Mouse (Mus musculus) CH12.LX (cell line): ENCODE data around the gene Clock. TPM values are rescaled to one million over a fixed set of nuclear protein-coding genes. Genes with fewer than 3 reads are reported as not detected.

ENCODE experiments used
- DNase-seq: peaks from one replicate; pipeline ENCODE4 v3.0.0-alpha.2; 2013; ENCODE audit errors: extremely low read depth
- H3K27ac ChIP-seq: 2 replicates; pipeline ENCODE4 v1.5.1; 2012; ENCODE audit warnings: low read depth, mild to moderate bottlenecking, control low read depth, moderate library complexity; ENCODE audit not compliant: insufficient read depth
- H3K27me3 ChIP-seq: replicated peaks from 2 replicates; pipeline ENCODE3; 2012; ENCODE audit warnings: inconsistent platforms
- H3K36me3 ChIP-seq, 2 experiments: replicated peaks in 1 of 2; 2 replicates each; pipeline versions ENCODE3 to v1.6.1; 2012; ENCODE audit warnings: inconsistent platforms in 1 of 2, low read length in 1 of 2, mild to moderate bottlenecking in 1 of 2, mixed read lengths in 1 of 2, moderate library complexity in 1 of 2; ENCODE audit not compliant: control insufficient read depth in 1 of 2, insufficient read depth in 1 of 2
- H3K4me1 ChIP-seq, 2 experiments: 2 replicates each; pipeline ENCODE4 v1.6.1; 2012; ENCODE audit warnings: inconsistent platforms in 1 of 2, moderate library complexity in 1 of 2; ENCODE audit not compliant: insufficient read depth in 2 of 2, control insufficient read depth in 1 of 2
- H3K4me2 ChIP-seq: 2 replicates; pipeline ENCODE4 v1.6.1; 2012; ENCODE audit warnings: low read depth, mild to moderate bottlenecking, control low read depth; ENCODE audit not compliant: poor library complexity, insufficient read depth, severe bottlenecking
- H3K4me3 ChIP-seq, 3 experiments: fragments of 150-350 bp in 1 of 3; sonication (generic) in 1 of 3; replicated peaks in 1 of 3; 2 replicates each; pipeline versions ENCODE3 to v1.5.1; 2011 to 2012; ENCODE audit warnings: low read depth in 2 of 3, low read length in 2 of 3, mild to moderate bottlenecking in 2 of 3, moderate library complexity in 2 of 3, control low read depth in 1 of 3, improper control_type of control experiment in 1 of 3, inconsistent platforms in 1 of 3, mixed read lengths in 1 of 3; ENCODE audit not compliant: poor library complexity in 1 of 3
- H3K79me2 ChIP-seq: replicated peaks from 2 replicates; pipeline ENCODE4 v1.6.1; 2012; ENCODE audit warnings: mild to moderate bottlenecking, moderate library complexity; ENCODE audit not compliant: control insufficient read depth, poor library complexity, insufficient read depth, severe bottlenecking; ENCODE audit errors: extremely low read depth
- H3K9ac ChIP-seq: 2 replicates; pipeline ENCODE4 v1.6.1; 2012; ENCODE audit warnings: low read depth, mild to moderate bottlenecking, control low read depth, moderate library complexity; ENCODE audit not compliant: insufficient read depth
- H3K9me3 ChIP-seq: replicated peaks from 2 replicates; pipeline ENCODE3; 2012; ENCODE audit warnings: low read length, inconsistent platforms, mixed read lengths
- BHLHE40 ChIP-seq: IDR thresholded peaks from 2 replicates; pipeline ENCODE4 v1.6.1; 2011; ENCODE audit warnings: mild to moderate bottlenecking, low read depth, low read length, improper control_type of control experiment
- CHD1 ChIP-seq: IDR thresholded peaks from 2 replicates; pipeline ENCODE4 v1.6.1; 2012; ENCODE audit warnings: low read depth, low read length, improper control_type of control experiment, inconsistent platforms
- CHD2 ChIP-seq: IDR thresholded peaks from 2 replicates; pipeline ENCODE4 v1.6.1; 2011; ENCODE audit warnings: low read length, improper control_type of control experiment
- CTCF ChIP-seq, 2 experiments: IDR thresholded peaks in 1 of 2; conservative IDR thresholded peaks in 1 of 2; 2 replicates each; pipeline ENCODE4 v1.5.1; 2011 to 2012; ENCODE audit warnings: low read depth in 2 of 2, low read length in 2 of 2, improper control_type of control experiment in 1 of 2, inconsistent platforms in 1 of 2, mild to moderate bottlenecking in 1 of 2, moderate library complexity in 1 of 2
- E2F4 ChIP-seq: IDR thresholded peaks from 2 replicates; pipeline ENCODE4 v1.6.1; 2011; ENCODE audit warnings: low read depth, low read length, improper control_type of control experiment; ENCODE audit not compliant: insufficient replicate concordance
- ELF1 ChIP-seq: IDR thresholded peaks from 2 replicates; pipeline ENCODE4 v1.6.1; 2014; ENCODE audit warnings: low read depth, mild to moderate bottlenecking, inconsistent platforms, low read length, improper control_type of control experiment
- EP300 ChIP-seq: IDR thresholded peaks from 2 replicates; pipeline ENCODE4 v1.6.1; 2011; ENCODE audit warnings: low read length, improper control_type of control experiment
- ETS1 ChIP-seq: conservative IDR thresholded peaks from 2 replicates; pipeline ENCODE4 v1.6.1; 2012; ENCODE audit warnings: low read depth, mild to moderate bottlenecking, inconsistent platforms, low read length, improper control_type of control experiment, moderate library complexity
- GABPA ChIP-seq: IDR thresholded peaks from 2 replicates; pipeline ENCODE4 v1.6.1; 2012; ENCODE audit warnings: low read depth, low read length, improper control_type of control experiment, inconsistent platforms; ENCODE audit not compliant: insufficient replicate concordance
- HCFC1 ChIP-seq: IDR thresholded peaks from 2 replicates; pipeline ENCODE4 v1.6.1; 2012; ENCODE audit warnings: low read depth, mild to moderate bottlenecking, inconsistent platforms, low read length, improper control_type of control experiment
- IRF4 ChIP-seq: IDR thresholded peaks from 2 replicates; pipeline ENCODE4 v1.6.1; 2014; ENCODE audit warnings: low read depth, mild to moderate bottlenecking, inconsistent platforms, low read length, improper control_type of control experiment
- JUN ChIP-seq: IDR thresholded peaks from 2 replicates; pipeline ENCODE4 v1.6.1; 2011; ENCODE audit warnings: low read depth, mild to moderate bottlenecking, low read length, improper control_type of control experiment, moderate library complexity; ENCODE audit not compliant: insufficient read depth
- JUND ChIP-seq: conservative IDR thresholded peaks from 2 replicates; pipeline ENCODE4 v1.6.1; 2011; ENCODE audit warnings: low read depth, low read length, improper control_type of control experiment
- KAT2A ChIP-seq: IDR thresholded peaks from 2 replicates; pipeline ENCODE4 v1.6.1; 2012; ENCODE audit warnings: low read length, improper control_type of control experiment, inconsistent platforms; ENCODE audit not compliant: insufficient replicate concordance
- MAFK ChIP-seq: IDR thresholded peaks from 2 replicates; pipeline ENCODE4 v1.6.1; 2011; ENCODE audit warnings: low read length, improper control_type of control experiment; ENCODE audit not compliant: insufficient replicate concordance
- MAX ChIP-seq: IDR thresholded peaks from 2 replicates; pipeline ENCODE4 v1.6.1; 2011; ENCODE audit warnings: low read length, improper control_type of control experiment
- MAZ ChIP-seq: IDR thresholded peaks from 2 replicates; pipeline ENCODE4 v1.6.1; 2012; ENCODE audit warnings: low read depth, mild to moderate bottlenecking, inconsistent platforms, low read length, improper control_type of control experiment, moderate library complexity
- MEF2A ChIP-seq: IDR thresholded peaks from 2 replicates; pipeline ENCODE4 v1.6.1; 2014; ENCODE audit warnings: low read depth, mild to moderate bottlenecking, inconsistent platforms, low read length, improper control_type of control experiment, borderline replicate concordance
- MXI1 ChIP-seq: IDR thresholded peaks from 2 replicates; pipeline ENCODE4 v1.6.1; 2011; ENCODE audit warnings: mild to moderate bottlenecking, low read depth, low read length, improper control_type of control experiment
- MYC ChIP-seq: IDR thresholded peaks from 2 replicates; pipeline ENCODE4 v1.6.1; 2011; ENCODE audit warnings: low read depth, mild to moderate bottlenecking, improper control_type of control experiment, low read length
- NELFE ChIP-seq: IDR thresholded peaks from 2 replicates; pipeline ENCODE4 v1.6.1; 2011; ENCODE audit warnings: low read depth, low read length, improper control_type of control experiment
- NRF1 ChIP-seq: IDR thresholded peaks from 2 replicates; pipeline ENCODE4 v1.6.1; 2014; ENCODE audit warnings: low read depth, mild to moderate bottlenecking, inconsistent platforms, low read length, improper control_type of control experiment, moderate library complexity
- PAX5 ChIP-seq: IDR thresholded peaks from 2 replicates; pipeline ENCODE4 v1.6.1; 2012; ENCODE audit warnings: low read length, inconsistent platforms, mixed read lengths
- POLR2A ChIP-seq: IDR thresholded peaks from 2 replicates; pipeline ENCODE4 v1.6.1; 2011; ENCODE audit warnings: low read depth, mild to moderate bottlenecking, improper control_type of control experiment, low read length
- POLR2AphosphoS2 ChIP-seq: IDR thresholded peaks from 2 replicates; pipeline ENCODE4 v1.6.1; 2011; ENCODE audit warnings: low read depth, low read length, improper control_type of control experiment
- RAD21 ChIP-seq: IDR thresholded peaks from 2 replicates; pipeline ENCODE4 v1.6.1; 2011; ENCODE audit warnings: low read depth, mild to moderate bottlenecking, low read length, improper control_type of control experiment, moderate library complexity
- RCOR1 ChIP-seq: conservative IDR thresholded peaks from 2 replicates; pipeline ENCODE4 v1.6.1; 2012; ENCODE audit warnings: low read depth, mild to moderate bottlenecking, inconsistent platforms, low read length, improper control_type of control experiment
- SIN3A ChIP-seq: IDR thresholded peaks from 2 replicates; pipeline ENCODE4 v1.6.1; 2012; ENCODE audit warnings: low read length, improper control_type of control experiment, inconsistent platforms
- SMC3 ChIP-seq: IDR thresholded peaks from 2 replicates; pipeline ENCODE4 v1.6.1; 2011; ENCODE audit warnings: low read depth, low read length, improper control_type of control experiment
- TBP ChIP-seq: conservative IDR thresholded peaks from 2 replicates; pipeline ENCODE4 v1.6.1; 2011; ENCODE audit warnings: low read depth, low read length, improper control_type of control experiment
- TCF12 ChIP-seq: IDR thresholded peaks from 2 replicates; pipeline ENCODE4 v1.6.1; 2014; ENCODE audit warnings: low read depth, mild to moderate bottlenecking, inconsistent platforms, low read length, improper control_type of control experiment
- UBTF ChIP-seq: IDR thresholded peaks from 2 replicates; pipeline ENCODE4 v1.6.1; 2012; ENCODE audit warnings: low read depth, mild to moderate bottlenecking, inconsistent platforms, low read length, improper control_type of control experiment, moderate library complexity
- USF1 ChIP-seq: IDR thresholded peaks from 2 replicates; pipeline ENCODE4 v1.6.1; 2014; ENCODE audit warnings: low read depth, mild to moderate bottlenecking, inconsistent platforms, low read length, improper control_type of control experiment
- USF2 ChIP-seq: conservative IDR thresholded peaks from 2 replicates; pipeline ENCODE4 v1.6.1; 2011; ENCODE audit warnings: low read depth, low read length, improper control_type of control experiment
- ZC3H11A ChIP-seq: IDR thresholded peaks from 2 replicates; pipeline ENCODE4 v1.6.1; 2012; ENCODE audit warnings: low read depth, mild to moderate bottlenecking, inconsistent platforms, low read length, improper control_type of control experiment
- ZKSCAN1 ChIP-seq: IDR thresholded peaks from 2 replicates; pipeline ENCODE4 v1.6.1; 2012; ENCODE audit warnings: low read depth, inconsistent platforms, low read length, improper control_type of control experiment, borderline replicate concordance
- ZMIZ1 ChIP-seq: IDR thresholded peaks from 2 replicates; pipeline ENCODE4 v1.6.1; 2012; ENCODE audit warnings: low read depth, mild to moderate bottlenecking, inconsistent platforms, low read length, improper control_type of control experiment
- ZNF384 ChIP-seq: IDR thresholded peaks from 2 replicates; pipeline ENCODE4 v1.6.1; 2012; ENCODE audit warnings: low read depth, low read length, improper control_type of control experiment, inconsistent platforms
- dilution Hi-C: fragments of 300-500 bp; cut with MboI; formaldehyde crosslinking; loops from 2 replicates; pipeline ENCODE4 v1.14.3; 2020; ENCODE audit warnings: low sequenced_read_pairs; ENCODE audit not compliant: extremely low pct_unique_long_range_greater_than_20kb, extremely low pct_ligation_motif_present
- in situ Hi-C: fragments of 300-500 bp; cut with MboI; formaldehyde crosslinking; loops from 3 replicates; pipeline ENCODE4 v1.14.3; 2019; ENCODE audit warnings: low sequenced_read_pairs, low pct_ligation_motif_present, low pct_unique_long_range_greater_than_20kb, mixed read lengths
- polyA plus RNA-seq: library from polyadenylated mRNA; unstranded; fragments of >175 nt; gene quantifications from 2 replicates; pipeline ENCODE4 v1.2.1, GENCODE M21; 2012; ENCODE audit warnings: low read depth; ENCODE audit not compliant: insufficient read length
- total RNA-seq, 2 experiments: library from RNA; depleted of rRNA; stranded (reverse); fragments of 300-350 nt in 1 of 2; fragments of >200 nt in 1 of 2; gene quantifications; 2 replicates each; pipeline ENCODE4 v1.2.3; 2012 to 2014

Clock gene
- total and polyA plus RNA-seq, 3 experiments, result 3.2 to 8.0 (median 4.5) TPM

GRCm38 (mm10) chr5:76184286-76185080 is 120.1 kb downstream of the Clock start:
- peak overlapping the region; percentile 63 for H3K4me2 ChIP-seq
- H3K4me3 ChIP-seq, result peak overlapping the region; percentile 80 to 89 (median 83)
- H3K9me3 ChIP-seq, result no peaks in the 10 kb centered on the region
- DNase-seq, result peak; percentile 77
- H3K79me2 ChIP-seq, result peaks cover 34% of the 10 kb centered on the region
- H3K36me3 ChIP-seq, result peaks cover 0 to 19% of the 10 kb centered on the region in 2 experiments
- peak overlapping the region; percentile 60 for H3K27ac ChIP-seq
- dilution Hi-C loops, result no loop called here
- H3K4me1 ChIP-seq, result peaks cover 6 to 42% of the 10 kb centered on the region in 2 experiments; a peak in 3 of 4 replicates
- peak overlapping the region; percentile 74 for H3K9ac ChIP-seq
- TF ChIP-seq RCOR1 (no peak), JUN (no peak), SMC3 (no peak), NELFE (no peak), HCFC1 (peak; percentile 57), TCF12 (no peak), ZKSCAN1 (no peak), CHD1 (0 out of 2 replicates have a peak, but pooled peaks have one; percentile 31), ZC3H11A (no peak), JUND (no peak), PAX5 (no peak), BHLHE40 (0 out of 2 replicates have a peak, but pooled peaks have one; percentile 22), USF2 (no peak), ETS1 (no peak), ZMIZ1 (no peak), RAD21 (no peak), CTCF (conservative IDR thresholded peaks at IDR 0.05 in 1 of 2, IDR thresholded peaks at IDR 0.05 in 1 of 2; ENCODE audit: low read depth in 2 of 2, low read length in 2 of 2) (no peak), NRF1 (no peak), GABPA (no peak), POLR2A (no peak), TBP (no peak), EP300 (no peak), UBTF (peak; percentile 98), MAX (no peak; the same call in 1 of the 2 replicates), MXI1 (0 out of 2 replicates have a peak, but pooled peaks have one; percentile 56), MAZ (peak; percentile 74; the same call in 1 of the 2 replicates), USF1 (no peak; the same call in 1 of the 2 replicates), MEF2A (peak; percentile 33; the same call in 1 of the 2 replicates), ELF1 (0 out of 2 replicates have a peak, but pooled peaks have one; percentile 7), MYC (0 out of 2 replicates have a peak, but pooled peaks have one; percentile 2), SIN3A (peak; percentile 36; the same call in 1 of the 2 replicates), MAFK (no peak), IRF4 (peak; percentile 52; the same call in 1 of the 2 replicates), ZNF384 (no peak; the same call in 1 of the 2 replicates), POLR2AphosphoS2 (no peak), KAT2A (0 out of 2 replicates have a peak, but pooled peaks have one; percentile 44), E2F4 (no peak), CHD2 (peak; percentile 92)
- TF ChIP-seq, all 38 proteins: peak for 13
- peaks cover 8% of the 10 kb centered on the region for H3K27me3 ChIP-seq
- in situ Hi-C loops, result no loop called here
